Mouse (Mus musculus): ENCODE data around the gene Clint1.

Clint1 gene

GRCm38 (mm10) chr11:45886596-45886995 lies 34.7 kb downstream of the Clint1 start:
- no peak for DNase-seq

GRCm38 (mm10) chr11:45888471-45889030 lies 36.7 kb downstream of the Clint1 start:
- DNase-seq, result no peak

GRCm38 (mm10) chr11:45889981-45890380 lies 38.1 kb downstream of the Clint1 start:
- DNase-seq, result no peak

- DNase-seq, result no peak
Measured at GRCm38 (mm10) chr11:45890423-45890822, 38.6 kb downstream of the Clint1 start.

- no peak for DNase-seq
Measured at GRCm38 (mm10) chr11:45892861-45893360, 41.1 kb downstream of the Clint1 start.

- DNase-seq, result no peak
Measured at GRCm38 (mm10) chr11:45897392-45897791, 45.5 kb downstream of the Clint1 start.

GRCm38 (mm10) chr11:45900233-45901015 lies 48.6 kb downstream of the Clint1 start:
- DNase-seq, result no peak

- no peak for DNase-seq
Measured at GRCm38 (mm10) chr11:45906109-45906786, 54.4 kb downstream of the Clint1 start.

- DNase-seq, result no peak
Measured at GRCm38 (mm10) chr11:45907301-45907700, 55.5 kb downstream of the Clint1 start.

- DNase-seq, result no peak
Measured at GRCm38 (mm10) chr11:45908070-45908469, 56.2 kb downstream of the Clint1 start.

- DNase-seq, result no peak
Measured at GRCm38 (mm10) chr11:45908894-45909293, 57.0 kb downstream of the Clint1 start.

- no peak for DNase-seq
Measured at GRCm38 (mm10) chr11:45910701-45911100, 58.9 kb downstream of the Clint1 start.

- DNase-seq, result no peak
Measured at GRCm38 (mm10) chr11:45916196-45916595, 64.3 kb downstream of the Clint1 start.

GRCm38 (mm10) chr11:45918018-45918417 lies 66.2 kb downstream of the Clint1 start:
- DNase-seq, result no peak

- no peak for DNase-seq
Measured at GRCm38 (mm10) chr11:45918836-45919235, 67.0 kb downstream of the Clint1 start.

GRCm38 (mm10) chr11:45921026-45921425 lies 69.2 kb downstream of the Clint1 start:
- no peak for DNase-seq

GRCm38 (mm10) chr11:45921480-45921898 lies 69.6 kb downstream of the Clint1 start:
- DNase-seq, result no peak

GRCm38 (mm10) chr11:45925436-45925835 lies 73.6 kb downstream of the Clint1 start:
- DNase-seq, result no peak

- DNase-seq, result peak; percentile 76
Measured at GRCm38 (mm10) chr11:45926640-45927082, 74.8 kb downstream of the Clint1 start.

GRCm38 (mm10) chr11:45927456-45927855 lies 75.6 kb downstream of the Clint1 start:
- DNase-seq, result no peak

GRCm38 (mm10) chr11:45929541-45929940 lies 77.7 kb downstream of the Clint1 start:
- DNase-seq, result no peak

GRCm38 (mm10) chr11:45932771-45933170 lies 80.9 kb downstream of the Clint1 start:
- no peak for DNase-seq

GRCm38 (mm10) chr11:45937478-45937877 lies 85.6 kb downstream of the Clint1 start:
- no peak for DNase-seq

GRCm38 (mm10) chr11:45938917-45939316 lies 87.1 kb downstream of the Clint1 start:
- DNase-seq, result no peak

Measured in right cerebral cortex, postnatal 25 days (tissue).